Mouse (Mus musculus) MEL (cell line): ENCODE measurements around the gene Dock9. TPM values are rescaled to one million over a fixed set of nuclear protein-coding genes. Genes with fewer than 3 reads are reported as not detected.

ENCODE experiments used
- DNase-seq: peaks from one replicate; pipeline ENCODE4 v3.0.0; 2011; ENCODE audit warnings: low read depth, low spot score
- H3K27ac ChIP-seq: 2 replicates; pipeline ENCODE4 v1.5.1; 2012; ENCODE audit warnings: low read depth, mild to moderate bottlenecking, control low read depth, low read length, moderate library complexity; ENCODE audit not compliant: control insufficient read depth
- H3K27me3 ChIP-seq, 2 experiments: fragments of 150-350 bp in 1 of 2; sonication (generic) in 1 of 2; 2 replicates each; pipeline ENCODE4 v1.6.1; 2012; ENCODE audit warnings: low read length in 2 of 2, mild to moderate bottlenecking in 2 of 2, improper control_type of control experiment in 1 of 2, moderate library complexity in 1 of 2; ENCODE audit not compliant: insufficient read depth in 2 of 2, control insufficient read depth in 1 of 2
- H3K36me3 ChIP-seq, 2 experiments: 2 replicates each; pipeline ENCODE4 v1.6.1; 2012 to 2014; ENCODE audit warnings: low read length in 2 of 2, improper control_type of control experiment in 1 of 2, inconsistent platforms in 1 of 2, mild to moderate bottlenecking in 1 of 2; ENCODE audit not compliant: insufficient read depth in 2 of 2, control insufficient read depth in 1 of 2
- H3K4me1 ChIP-seq, 2 experiments: fragments of 150-350 bp in 1 of 2; sonication (generic) in 1 of 2; 2 replicates each; pipeline ENCODE4 v1.6.1; 2012; ENCODE audit warnings: low read length in 2 of 2, improper control_type of control experiment in 1 of 2, mild to moderate bottlenecking in 1 of 2; ENCODE audit not compliant: insufficient read depth in 2 of 2, control insufficient read depth in 1 of 2
- H3K4me3 ChIP-seq, 2 experiments: fragments of 150-350 bp in 1 of 2; sonication (generic) in 1 of 2; 2 replicates each; pipeline ENCODE4 v1.5.1; 2012; ENCODE audit warnings: low read depth in 2 of 2, low read length in 2 of 2, mild to moderate bottlenecking in 2 of 2, moderate library complexity in 2 of 2, control low read depth in 1 of 2, improper control_type of control experiment in 1 of 2; ENCODE audit not compliant: control insufficient read depth in 1 of 2, insufficient read depth in 1 of 2
- H3K79me2 ChIP-seq: 2 replicates; pipeline ENCODE4 v1.6.1; 2012; ENCODE audit warnings: mild to moderate bottlenecking, low read length, moderate library complexity; ENCODE audit not compliant: control insufficient read depth, poor library complexity, insufficient read depth
- H3K9ac ChIP-seq: 2 replicates; pipeline ENCODE4 v1.6.1; 2012; ENCODE audit warnings: low read depth, mild to moderate bottlenecking, control low read depth, low read length, moderate library complexity; ENCODE audit not compliant: control insufficient read depth, poor library complexity, severe bottlenecking
- H3K9me3 ChIP-seq: fragments of 150-350 bp; sonication (generic); replicated peaks from 2 replicates; pipeline ENCODE4 v1.6.1; 2012; ENCODE audit warnings: mild to moderate bottlenecking, low read length, improper control_type of control experiment, moderate library complexity; ENCODE audit not compliant: insufficient read depth
- BHLHE40 ChIP-seq: IDR thresholded peaks from 2 replicates; pipeline ENCODE4 v1.6.1; 2012; ENCODE audit warnings: low read depth, mild to moderate bottlenecking, inconsistent platforms, low read length, improper control_type of control experiment, borderline replicate concordance
- CHD1 ChIP-seq: IDR thresholded peaks from 2 replicates; pipeline ENCODE4 v1.6.1; 2012; ENCODE audit warnings: low read depth, mild to moderate bottlenecking, inconsistent platforms, low read length, improper control_type of control experiment
- CTCF ChIP-seq, 3 experiments: IDR thresholded peaks in 2 of 3; conservative IDR thresholded peaks in 1 of 3; 2 replicates each; pipeline ENCODE4 v1.5.1; 2011 to 2012; ENCODE audit warnings: low read length in 3 of 3, low read depth in 2 of 3, mild to moderate bottlenecking in 2 of 3, improper control_type of control experiment in 1 of 3, inconsistent platforms in 1 of 3, mixed read lengths in 1 of 3, moderate library complexity in 1 of 3; ENCODE audit not compliant: control insufficient read depth in 1 of 3, insufficient read depth in 1 of 3, poor library complexity in 1 of 3, severe bottlenecking in 1 of 3
- E2F4 ChIP-seq: IDR thresholded peaks from 2 replicates; pipeline ENCODE4 v1.6.1; 2011; ENCODE audit warnings: low read depth, low read length, improper control_type of control experiment, borderline replicate concordance
- ELF1 ChIP-seq: IDR thresholded peaks from 2 replicates; pipeline ENCODE4 v1.6.1; 2014; ENCODE audit warnings: low read depth, mild to moderate bottlenecking, inconsistent platforms, low read length, improper control_type of control experiment, moderate library complexity
- EP300 ChIP-seq, 2 experiments: IDR thresholded peaks; 2 replicates each; pipeline ENCODE4 v1.6.1; 2011; ENCODE audit warnings: improper control_type of control experiment in 2 of 2, low read length in 2 of 2, low read depth in 1 of 2, mild to moderate bottlenecking in 1 of 2
- HCFC1 ChIP-seq: IDR thresholded peaks from 2 replicates; pipeline ENCODE4 v1.6.1; 2012; ENCODE audit warnings: low read depth, mild to moderate bottlenecking, inconsistent platforms, low read length, improper control_type of control experiment, moderate library complexity
- KAT2A ChIP-seq: conservative IDR thresholded peaks from 2 replicates; pipeline ENCODE4 v1.6.1; 2012; ENCODE audit warnings: low read depth, low read length, improper control_type of control experiment, inconsistent platforms
- MAFK ChIP-seq: IDR thresholded peaks from 2 replicates; pipeline ENCODE4 v1.6.1; 2011; ENCODE audit warnings: low read depth, mild to moderate bottlenecking, low read length, improper control_type of control experiment, borderline replicate concordance
- MAZ ChIP-seq: IDR thresholded peaks from 2 replicates; pipeline ENCODE4 v1.6.1; 2012; ENCODE audit warnings: low read depth, mild to moderate bottlenecking, inconsistent platforms, low read length, improper control_type of control experiment
- MYB ChIP-seq: IDR thresholded peaks from 2 replicates; pipeline ENCODE4 v1.6.1; 2011; ENCODE audit warnings: mild to moderate bottlenecking, low read depth, low read length, improper control_type of control experiment
- MYC ChIP-seq: IDR thresholded peaks from 2 replicates; pipeline ENCODE4 v1.6.1; 2011; ENCODE audit warnings: low read depth, mild to moderate bottlenecking, low read length, improper control_type of control experiment, moderate library complexity
- NELFE ChIP-seq: IDR thresholded peaks from 2 replicates; pipeline ENCODE4 v1.6.1; 2011; ENCODE audit warnings: low read depth, low read length, improper control_type of control experiment
- NRF1 ChIP-seq: IDR thresholded peaks from 2 replicates; pipeline ENCODE4 v1.6.1; 2014; ENCODE audit warnings: low read depth, mild to moderate bottlenecking, inconsistent platforms, low read length, improper control_type of control experiment, moderate library complexity; ENCODE audit not compliant: poor library complexity, insufficient read depth, severe bottlenecking
- POLR2AphosphoS2 ChIP-seq: IDR thresholded peaks from 2 replicates; pipeline ENCODE4 v1.6.1; 2011; ENCODE audit warnings: low read length, improper control_type of control experiment
- RAD21 ChIP-seq: IDR thresholded peaks from 2 replicates; pipeline ENCODE4 v1.6.1; 2011; ENCODE audit warnings: mild to moderate bottlenecking, low read depth, low read length, improper control_type of control experiment
- RCOR1 ChIP-seq: IDR thresholded peaks from 2 replicates; pipeline ENCODE4 v1.6.1; 2012; ENCODE audit warnings: low read depth, mild to moderate bottlenecking, inconsistent platforms, low read length, improper control_type of control experiment
- SMC3 ChIP-seq: IDR thresholded peaks from 2 replicates; pipeline ENCODE4 v1.6.1; 2011; ENCODE audit warnings: low read depth, low read length, improper control_type of control experiment
- UBTF ChIP-seq: IDR thresholded peaks from 2 replicates; pipeline ENCODE4 v1.6.1; 2012; ENCODE audit warnings: low read depth, mild to moderate bottlenecking, inconsistent platforms, low read length, improper control_type of control experiment, moderate library complexity, borderline replicate concordance; ENCODE audit not compliant: insufficient read depth
- USF1 ChIP-seq: IDR thresholded peaks from 2 replicates; pipeline ENCODE4 v1.6.1; 2014; ENCODE audit warnings: low read depth, mild to moderate bottlenecking, inconsistent platforms, low read length, improper control_type of control experiment, moderate library complexity
- ZC3H11A ChIP-seq: IDR thresholded peaks from 2 replicates; pipeline ENCODE4 v1.6.1; 2012; ENCODE audit warnings: low read depth, mild to moderate bottlenecking, inconsistent platforms, low read length, improper control_type of control experiment
- ZKSCAN1 ChIP-seq: IDR thresholded peaks from 2 replicates; pipeline ENCODE4 v1.6.1; 2012; ENCODE audit warnings: low read depth, mild to moderate bottlenecking, inconsistent platforms, low read length, improper control_type of control experiment, moderate library complexity
- ZNF384 ChIP-seq: IDR thresholded peaks from 2 replicates; pipeline ENCODE4 v1.6.1; 2012; ENCODE audit warnings: low read depth, mild to moderate bottlenecking, inconsistent platforms, low read length, improper control_type of control experiment
- polyA plus RNA-seq, 2 experiments: library from polyadenylated mRNA; stranded (reverse) in 1 of 2; unstranded in 1 of 2; fragments of >175 nt in 1 of 2; fragments of >200 nt in 1 of 2; gene quantifications; 2 replicates each; pipeline versions ENCODE4 v1.2.1 to v1.2.4; 2012; ENCODE audit warnings: low replicate concordance in 2 of 2, low read depth in 1 of 2; ENCODE audit not compliant: insufficient read length in 2 of 2, insufficient read depth in 1 of 2, missing spikeins in 1 of 2
- total RNA-seq: library from RNA; depleted of rRNA; stranded (reverse); fragments of 300-350 nt; gene quantifications from 2 replicates; pipeline ENCODE4 v1.2.3, GENCODE M21; 2012

Dock9 gene
- total and polyA plus RNA-seq, 3 experiments, result 6.3 to 9.4 TPM; not detected in 1

- Histone ChIP-seq H3K4me3 (no peak overlapping the region), H3K9ac (no peak overlapping the region), H3K27ac (no peak overlapping the region), H3K9me3 (no peaks in the 10 kb centered on the region), H3K79me2 (no peaks in the 10 kb centered on the region), H3K36me3 (no peaks in the 10 kb centered on the region), H3K27me3 (peaks cover 0 to 4% of the 10 kb centered on the region in 2 experiments; a peak in 2 of 4 replicates), H3K4me1 (no peaks in the 10 kb centered on the region)
- TF ChIP-seq RCOR1 (no peak), ZKSCAN1 (no peak), MAZ (no peak), RAD21 (no peak), NRF1 (no peak), MYB (no peak), POLR2AphosphoS2 (no peak), USF1 (no peak), CHD1 (no peak), CTCF (IDR thresholded peaks at IDR 0.05 in 2 of 3, conservative IDR thresholded peaks at IDR 0.05 in 1 of 3; ENCODE audit: control insufficient read depth in 1 of 3, insufficient read depth in 1 of 3, low read depth in 2 of 3, low read length in 3 of 3, poor library complexity in 1 of 3, severe bottlenecking in 1 of 3) (no peak), ZC3H11A (no peak), UBTF (no peak), NELFE (no peak), ZNF384 (no peak), E2F4 (no peak), EP300 (IDR thresholded peaks at IDR 0.05; ENCODE audit: low read depth in 1 of 2, low read length in 2 of 2) (no peak), ELF1 (no peak), SMC3 (no peak)
- no peak for DNase-seq
Observed at GRCm38 (mm10) chr14:121500577-121500976, 297.1 kb downstream of the Dock9 start.

GRCm38 (mm10) chr14:121499769-121500168 lies 297.9 kb downstream of the Dock9 start:
- Histone ChIP-seq H3K36me3 (no peaks in the 10 kb centered on the region), H3K9me3 (no peaks in the 10 kb centered on the region), H3K27me3 (peaks cover 0 to 4% of the 10 kb centered on the region in 2 experiments; a peak in 2 of 4 replicates)

More at GRCm38 (mm10) chr14:121499769-121500168, 297.9 kb downstream of the Dock9 start:
- TF ChIP-seq HCFC1 (no peak), MAFK (no peak), MYB (no peak), BHLHE40 (no peak), NRF1 (no peak), CTCF (IDR thresholded peaks at IDR 0.05 in 2 of 3, conservative IDR thresholded peaks at IDR 0.05 in 1 of 3; ENCODE audit: control insufficient read depth in 1 of 3, insufficient read depth in 1 of 3, low read depth in 2 of 3, low read length in 3 of 3, poor library complexity in 1 of 3, severe bottlenecking in 1 of 3) (no peak), RCOR1 (no peak), RAD21 (no peak), KAT2A (no peak), NELFE (no peak), USF1 (no peak), MYC (no peak)
- H3K4me3 ChIP-seq, result no peak overlapping the region
- H3K4me1 ChIP-seq, result no peaks in the 10 kb centered on the region
- no peaks in the 10 kb centered on the region for H3K79me2 ChIP-seq
- no peak for DNase-seq
- H3K27ac ChIP-seq, result no peak overlapping the region
- no peak overlapping the region for H3K9ac ChIP-seq
